Mouse (Mus musculus) brain, embryonic 14.5 days (tissue): ENCODE data around the gene Plekha8.

Experiments
- CTCF ChIP-seq: fragments of 200-500 bp; IDR thresholded peaks from 2 replicates; pipeline ENCODE4 v1.5.1; 2012; ENCODE audit warnings: inconsistent platforms, mild to moderate bottlenecking, moderate library complexity, borderline replicate concordance; ENCODE audit not compliant: insufficient read depth, insufficient read length; ENCODE audit errors: extremely low read depth
- POLR2A ChIP-seq: fragments of 200-500 bp; IDR thresholded peaks from 2 replicates; pipeline ENCODE4 v1.6.1; 2012; ENCODE audit warnings: mild to moderate bottlenecking, inconsistent platforms, borderline replicate concordance; ENCODE audit not compliant: poor library complexity, insufficient read depth, insufficient read length, severe bottlenecking; ENCODE audit errors: extremely low read depth

GRCm38 (mm10) chr6:54643181-54643580 is 48.3 kb downstream of the Plekha8 start:
- TF ChIP-seq CTCF (no peak), POLR2A (no peak)
